Mouse (Mus musculus): Measurements from ENCODE around the gene Efcab2. TPM values are rescaled to one million over a fixed set of nuclear protein-coding genes. Genes with fewer than 3 reads are reported as not detected.

Efcab2 gene
- total RNA-seq, 2 experiments from 2014 or later: 107 to 111 TPM

Small RNA genes within 50 kb of the gene (microRNA-seq; reads per million reads assigned to microRNA genes)
- 0 reads per million in 2 experiments for gene Gm27458

Other genes starting within 250 kb of the Efcab2 start
- 10 to 100 TPM; 15.4 to 15.9 TPM for gene Desi2, start 218.7 kb upstream of the Efcab2 start, total RNA-seq (2021)
- 100 to 1,000 TPM; 120 to 123 TPM for gene Cox20, start 87.0 kb upstream of the Efcab2 start, total RNA-seq (2021)
- 100 to 1,000 TPM; 146 to 173 TPM for gene Hnrnpu, start 68.3 kb upstream of the Efcab2 start, total RNA-seq (2021)
- gene Kif26b, start 123.0 kb downstream of the Efcab2 start, total RNA-seq (2021): 1 to 10 TPM; 3.4 to 3.8 TPM

Measured in heart, adult 18-20 months (tissue).